Mouse (Mus musculus): ENCODE measurements at regions not wholly inside any gene's neighbourhood (a gene's known extent, or its start where the extent isn't known, plus 50 kb on each side); places are given as distances from the start of the nearest gene placed in this dataset.
"Not testable (repeated sequence)": the region's sequence is repeated elsewhere in the genome, so short reads cannot be mapped to it uniquely, and the experiment has no call there.

DNA sequence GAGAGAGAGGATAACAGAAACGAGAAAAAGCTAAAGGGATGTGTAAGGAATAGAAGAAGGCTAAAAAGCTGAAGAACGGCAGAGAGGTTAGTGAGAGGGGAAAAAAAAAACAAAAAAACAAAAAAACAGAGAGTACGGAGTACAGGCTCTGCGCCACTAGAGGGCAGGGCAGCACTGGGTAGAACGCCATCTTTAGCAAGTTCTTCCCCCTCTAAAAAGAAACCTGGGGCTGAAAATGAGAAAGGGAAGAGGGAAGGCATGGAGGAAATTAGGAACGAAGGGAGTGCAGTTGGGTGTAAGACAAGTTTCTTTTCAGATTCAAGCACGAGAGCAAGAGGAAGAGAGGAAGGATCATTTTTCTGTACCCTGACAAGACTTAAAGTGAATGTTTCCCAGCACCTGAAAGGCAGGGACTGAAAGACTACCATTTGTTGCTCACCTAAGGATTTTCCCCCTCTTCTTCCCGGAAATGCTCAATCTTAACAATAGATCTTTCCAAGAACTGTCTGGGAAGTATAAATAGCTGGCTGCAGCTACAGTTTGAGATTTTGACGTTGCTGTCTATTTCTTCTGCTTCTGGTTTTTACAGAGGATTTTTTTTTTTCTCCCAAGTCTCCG lies 195.6 kb downstream of the Fam198b start:
- peak; percentile 99 for ATAC-seq (replicated peaks; ENCODE audit: poor library complexity)

DNA sequence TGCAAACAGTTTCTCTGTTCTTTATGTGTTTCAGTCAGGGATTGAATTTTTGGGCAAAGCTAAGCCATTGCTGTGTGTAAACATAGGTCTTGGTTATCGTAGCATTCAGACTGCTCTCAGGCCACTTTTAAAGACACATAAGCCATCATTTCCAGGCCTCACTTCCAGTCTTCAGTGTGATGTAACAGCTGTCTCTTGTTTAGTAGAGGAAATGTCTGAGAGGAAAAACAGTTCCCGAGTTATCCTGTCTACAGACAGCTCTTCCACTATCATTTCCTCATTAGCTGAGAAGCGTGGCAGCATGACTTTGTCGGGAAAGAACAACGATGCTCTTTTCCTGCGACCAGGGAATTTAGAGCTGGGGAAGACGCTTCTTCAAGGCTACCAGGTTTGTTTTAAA lies 196.9 kb downstream of the Fam198b start:
- ATAC-seq (replicated peaks; ENCODE audit: poor library complexity): no peak

DNA sequence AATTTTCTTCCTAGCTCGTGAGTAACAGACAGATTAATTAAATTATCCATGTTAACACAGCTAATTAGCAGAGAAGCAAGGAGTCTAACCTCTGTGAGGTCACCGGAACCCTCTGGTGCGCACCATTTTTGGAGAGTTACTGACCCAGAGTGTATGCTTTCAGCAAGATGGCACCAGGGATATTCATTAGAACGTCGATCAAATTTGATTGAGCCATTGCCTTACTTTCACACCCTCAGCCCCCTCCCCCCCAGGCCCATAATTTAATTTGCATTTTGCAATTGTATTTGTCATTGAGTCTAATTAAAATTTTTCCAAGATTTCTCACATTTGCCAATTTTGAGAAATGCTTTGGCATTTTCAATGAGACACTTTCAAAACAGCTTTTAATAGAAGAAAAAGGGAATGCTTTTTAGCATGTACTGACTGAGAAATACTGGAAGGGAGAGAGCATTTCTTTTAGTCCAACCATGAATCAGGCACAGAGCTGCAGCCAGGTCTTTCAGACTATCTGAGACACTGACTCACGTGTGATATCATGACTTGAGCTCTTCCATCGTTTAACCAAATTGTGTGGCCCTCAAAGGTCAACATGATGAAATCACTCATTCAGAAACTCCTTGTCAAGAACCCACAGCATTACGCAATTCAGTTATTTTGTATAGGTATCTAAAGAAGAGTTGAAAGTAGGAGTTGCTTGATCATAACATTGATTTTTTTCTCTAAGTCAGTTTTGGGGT lies 198.6 kb downstream of the Fam198b start:
- ATAC-seq (replicated peaks; ENCODE audit: poor library complexity): no peak

DNA sequence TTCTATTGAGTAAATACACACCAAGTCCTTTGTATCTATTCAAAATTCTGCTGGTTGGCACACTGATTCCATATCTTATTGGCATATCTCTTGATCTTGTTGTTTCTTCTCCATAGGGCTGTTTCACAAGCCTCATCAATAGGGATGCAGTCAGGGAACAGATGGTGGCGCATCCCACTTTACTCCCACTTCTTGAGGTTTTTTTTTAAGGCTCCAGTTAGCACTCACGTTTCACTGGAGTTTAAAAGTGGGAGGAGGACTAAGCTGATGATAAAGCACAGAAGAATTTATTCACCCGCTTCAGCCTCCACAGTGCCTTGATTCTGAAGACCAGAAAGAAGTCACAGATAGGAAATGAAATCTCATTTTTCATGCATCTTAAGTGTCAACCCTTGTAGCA lies 199.8 kb downstream of the Fam198b start:
- no peak for ATAC-seq (replicated peaks; ENCODE audit: poor library complexity)

DNA sequence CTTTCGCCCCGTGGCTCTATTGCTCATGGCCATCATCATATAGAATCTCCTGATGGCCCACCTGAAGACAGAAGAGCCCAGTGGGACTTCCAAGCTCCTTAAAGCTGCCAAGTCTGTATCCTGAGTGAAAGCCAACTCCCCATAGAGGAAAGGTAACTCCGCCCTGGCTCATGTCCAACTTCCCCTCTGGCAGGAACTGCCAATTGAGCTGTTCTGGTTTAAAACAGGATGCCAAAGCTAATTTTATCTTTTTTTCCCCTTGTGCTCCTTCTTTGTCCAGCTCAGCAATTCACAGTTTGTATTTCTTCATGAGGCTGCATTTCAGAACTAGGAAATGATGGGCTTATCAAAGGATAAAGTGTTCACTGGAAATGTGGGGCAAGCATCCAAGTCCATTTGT lies 215.3 kb downstream of the Fam198b start:
- ATAC-seq (replicated peaks; ENCODE audit: poor library complexity): no peak

DNA sequence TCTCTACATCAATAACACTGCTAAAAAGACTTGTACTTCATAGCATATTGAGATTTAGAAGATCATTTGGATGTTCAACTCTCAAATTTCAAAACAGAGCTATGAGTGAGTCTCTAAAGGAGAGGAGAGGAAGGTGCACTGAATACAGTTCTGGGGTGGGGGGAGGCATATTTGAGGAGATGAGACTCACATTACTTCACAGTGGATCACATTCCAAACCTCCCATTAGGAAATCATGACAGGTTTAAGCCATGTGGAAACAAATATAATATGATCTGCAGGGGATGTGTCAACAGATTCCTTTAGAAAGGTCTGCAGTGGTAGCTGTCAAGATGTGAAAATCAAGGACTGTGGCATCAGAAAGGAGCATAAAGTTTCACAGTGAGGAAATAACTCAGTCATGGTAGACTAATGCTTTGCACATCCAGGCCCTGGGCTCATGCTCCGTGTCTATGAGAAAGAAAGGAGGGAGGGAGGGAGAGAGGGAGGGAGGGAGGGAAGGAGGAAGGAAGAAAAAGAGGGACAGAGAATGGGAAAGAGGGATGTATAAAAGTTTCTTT lies 235.9 kb downstream of the Fam198b start:
- ATAC-seq (replicated peaks; ENCODE audit: poor library complexity): no peak

DNA sequence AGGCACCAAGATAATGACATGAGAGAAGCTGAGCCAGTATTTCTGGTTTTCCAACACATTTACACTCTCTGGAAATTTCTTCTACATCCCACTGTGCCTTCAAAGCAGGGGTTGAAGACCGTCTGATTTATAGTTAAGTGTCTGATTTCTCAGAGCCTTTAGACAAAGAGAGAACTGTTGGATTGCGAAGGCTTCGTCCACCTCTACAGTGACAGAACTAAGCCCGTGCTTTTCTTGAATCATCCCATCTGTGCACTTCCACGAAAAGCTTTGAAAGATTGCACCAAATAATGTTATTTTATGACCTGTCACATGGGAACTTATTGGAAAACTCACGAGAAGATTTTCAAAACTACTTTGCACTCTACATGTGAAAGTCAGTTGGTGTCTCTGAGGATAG lies 239.3 kb downstream of the Fam198b start:
- ATAC-seq (replicated peaks; ENCODE audit: poor library complexity): no peak

DNA sequence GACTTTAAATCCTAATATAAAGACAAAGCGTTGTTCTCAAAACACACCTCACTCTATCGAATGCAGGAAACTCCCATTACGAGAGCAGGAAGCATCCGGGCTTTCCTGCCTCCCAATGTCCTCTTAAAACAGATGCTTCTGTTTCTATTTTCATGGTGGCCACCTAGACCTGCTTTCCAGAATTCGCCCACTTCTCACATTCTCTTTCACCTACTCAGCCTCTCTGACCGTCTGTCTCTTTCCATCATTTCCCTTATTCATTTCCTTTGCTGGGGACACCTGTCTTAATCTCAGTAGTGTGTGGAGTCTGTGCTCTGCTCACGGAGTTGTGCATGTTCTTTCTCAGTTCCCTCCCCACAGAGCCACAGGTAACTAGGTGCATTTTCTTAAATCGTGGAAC lies 240.3 kb downstream of the Fam198b start:
- no peak for ATAC-seq (replicated peaks; ENCODE audit: poor library complexity)

DNA sequence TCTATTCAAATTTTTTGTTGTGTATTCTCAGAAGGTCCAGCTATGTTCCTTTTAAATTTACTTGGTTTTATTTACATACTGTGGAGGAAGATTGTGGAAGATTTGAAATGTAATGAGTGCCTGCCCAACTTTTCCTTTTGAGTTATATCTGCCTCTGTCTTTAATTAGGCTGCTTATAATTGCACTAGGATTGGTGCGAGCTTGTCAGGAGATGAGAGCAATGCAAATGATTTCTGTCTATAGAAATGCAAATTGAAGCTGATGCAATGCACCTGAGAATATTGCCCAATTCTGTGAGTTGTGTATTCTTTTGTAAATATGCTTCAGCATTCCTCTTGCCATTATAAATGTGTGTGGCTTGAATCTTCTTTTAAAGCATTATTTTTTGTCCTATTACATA lies 257.4 kb downstream of the Fam198b start:
- ATAC-seq (replicated peaks; ENCODE audit: poor library complexity): no peak

DNA sequence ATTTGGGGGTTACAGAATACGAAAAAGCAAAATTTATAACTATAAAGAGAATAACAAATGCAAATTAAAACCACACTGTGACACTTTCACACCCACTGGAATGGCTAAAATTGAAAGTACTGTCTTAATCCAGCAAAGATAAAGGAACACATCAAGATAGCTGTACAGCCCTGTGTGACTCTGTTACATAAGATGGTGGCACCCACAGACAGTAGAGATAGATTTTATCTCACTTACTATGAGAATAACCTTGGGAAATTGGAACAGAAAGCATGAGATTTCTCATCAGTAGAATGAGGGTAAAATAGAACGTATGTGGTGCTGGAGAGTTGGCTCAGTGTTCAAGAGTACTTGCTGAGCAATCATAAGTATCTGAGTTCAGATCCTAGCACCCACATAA lies 276.1 kb downstream of the Fam198b start:
- no peak for ATAC-seq (replicated peaks; ENCODE audit: poor library complexity)

DNA sequence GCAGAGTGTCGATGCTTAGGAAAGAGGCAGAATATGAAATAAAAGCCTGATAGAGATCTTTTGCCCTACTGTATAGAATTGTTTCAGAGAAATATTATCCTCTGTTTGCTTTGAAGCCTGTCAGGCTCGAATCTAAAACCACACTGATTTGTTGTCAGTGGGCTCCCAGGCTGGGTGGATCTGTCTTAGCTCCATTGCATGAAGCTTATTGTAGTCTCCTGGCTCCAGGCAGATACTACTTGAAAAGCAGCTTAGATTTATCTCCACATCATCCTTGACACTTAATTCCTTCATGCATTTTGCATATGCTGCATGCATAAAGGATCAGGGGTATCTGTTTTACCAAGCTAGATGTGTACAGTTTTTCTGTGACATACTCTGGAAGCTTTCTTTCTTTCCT lies 297.4 kb downstream of the Fam198b start:
- ATAC-seq (replicated peaks; ENCODE audit: poor library complexity): no peak

DNA sequence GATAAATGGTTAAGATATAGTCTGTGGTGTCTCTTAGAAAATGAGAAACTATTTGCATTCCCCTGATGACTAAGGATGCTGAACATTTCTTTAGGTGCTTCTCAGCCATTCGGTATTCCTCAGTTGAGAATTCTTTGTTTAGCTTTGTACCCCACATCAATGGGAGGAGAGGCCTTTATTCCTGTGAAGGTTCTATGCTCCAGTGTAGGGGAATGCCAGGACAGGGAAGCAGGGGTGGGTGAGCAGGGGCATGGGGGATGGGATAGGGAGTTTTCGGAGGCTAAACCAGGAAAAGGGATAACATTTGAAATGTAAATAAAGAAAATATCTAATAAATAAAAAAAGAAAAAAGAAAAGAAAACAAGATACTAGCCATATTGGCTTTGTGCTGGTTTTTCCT lies 297.8 kb downstream of the Fam198b start:
- not testable (repeated sequence) for ATAC-seq (replicated peaks; ENCODE audit: poor library complexity)

DNA sequence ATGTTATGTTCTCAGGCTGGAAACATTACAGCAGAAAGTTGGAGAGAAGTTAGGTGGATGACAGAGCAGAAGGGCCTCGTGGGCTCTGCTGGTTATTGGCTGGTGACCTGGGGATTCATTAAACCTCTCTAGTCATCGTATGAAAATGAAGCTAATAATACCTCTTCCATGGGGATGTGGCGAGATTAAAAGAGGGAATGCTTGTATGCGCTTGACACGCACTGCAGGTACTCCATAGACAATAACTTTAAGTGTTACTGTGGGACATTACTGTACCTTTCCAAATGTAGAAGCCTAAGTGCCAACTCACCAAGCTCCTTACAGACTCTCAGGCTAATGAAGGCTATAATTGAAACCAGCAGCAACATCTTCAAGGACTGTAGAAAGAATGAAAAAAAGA lies 303.1 kb downstream of the Fam198b start:
- ATAC-seq (replicated peaks; ENCODE audit: poor library complexity): no peak

DNA sequence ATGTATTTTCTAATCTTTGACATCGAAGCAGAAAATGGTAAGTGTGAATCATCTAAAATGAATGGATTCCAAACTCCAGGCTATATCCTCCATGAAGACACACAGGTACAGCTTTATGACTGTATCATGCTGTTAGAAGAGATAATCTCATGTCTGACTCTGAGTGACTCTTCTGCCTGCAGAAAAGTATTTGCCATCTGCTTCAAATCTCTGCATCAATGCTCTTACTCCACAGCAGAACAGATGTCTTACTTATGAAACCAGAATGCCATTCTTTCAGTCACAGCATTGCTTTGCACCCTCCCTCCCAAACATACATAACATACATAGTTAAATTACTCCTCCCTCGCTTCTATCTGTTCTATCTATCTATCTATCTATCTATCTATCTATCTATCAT lies 316.6 kb downstream of the Fam198b start:
- no peak for ATAC-seq (replicated peaks; ENCODE audit: poor library complexity)

DNA sequence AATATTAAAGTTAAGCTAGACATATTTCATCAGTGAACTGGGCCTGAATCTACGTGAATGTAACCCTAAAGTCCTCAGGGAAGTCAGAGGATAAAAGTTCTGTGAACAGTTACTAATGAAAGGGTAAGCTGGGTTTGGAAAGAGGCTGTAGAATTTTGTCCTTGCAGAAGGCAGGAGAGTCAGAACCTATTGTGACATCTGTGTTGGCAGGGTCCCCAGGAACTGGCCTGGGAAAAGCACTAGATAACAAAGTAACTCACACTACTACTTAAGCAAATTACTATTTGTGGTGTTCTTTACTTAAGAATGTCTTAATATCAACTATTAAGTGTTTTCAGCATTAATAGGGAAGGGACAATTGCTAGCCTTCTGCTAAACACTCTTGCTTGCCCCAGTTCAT lies 320.5 kb downstream of the Fam198b start:
- no peak for ATAC-seq (replicated peaks; ENCODE audit: poor library complexity)

DNA sequence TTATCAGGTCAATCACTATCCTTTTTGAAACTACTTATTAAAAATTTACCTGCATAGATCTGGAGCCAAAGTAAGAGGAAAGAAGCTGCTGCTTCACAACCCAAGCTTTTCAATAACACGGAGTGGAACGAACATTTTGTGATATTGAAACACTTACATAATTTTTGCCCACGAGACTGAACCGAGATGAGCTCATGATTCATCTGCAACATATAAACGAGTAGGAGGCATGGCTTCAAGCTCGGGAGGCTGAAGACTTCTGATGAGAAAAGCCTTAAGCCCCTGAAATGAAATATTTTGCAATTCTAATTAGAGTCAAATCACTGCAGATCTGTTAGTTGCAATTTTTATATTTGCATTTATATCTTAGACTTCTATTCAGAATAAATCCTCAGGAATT lies 321.0 kb downstream of the Fam198b start:
- no peak for ATAC-seq (replicated peaks; ENCODE audit: poor library complexity)

DNA sequence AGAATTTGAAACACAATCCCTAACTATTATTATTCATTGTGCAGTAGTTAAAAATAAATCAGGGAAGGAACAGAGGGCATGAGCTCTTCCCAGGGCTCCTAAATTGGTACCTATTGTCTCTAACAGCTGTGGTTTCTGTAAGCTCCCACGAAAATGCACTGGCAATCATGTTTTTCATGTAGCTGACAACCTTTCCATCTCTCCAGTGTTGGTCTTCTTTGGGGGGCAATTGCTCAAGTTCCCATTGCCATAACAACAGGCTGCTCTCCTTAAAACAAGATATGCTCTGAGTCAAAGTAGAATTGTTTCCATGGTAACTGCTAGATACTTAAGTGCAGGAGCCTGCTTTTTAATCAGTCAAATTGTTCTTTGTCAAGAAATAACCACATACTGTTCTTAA lies 322.7 kb downstream of the Fam198b start:
- no peak for ATAC-seq (replicated peaks; ENCODE audit: poor library complexity)

DNA sequence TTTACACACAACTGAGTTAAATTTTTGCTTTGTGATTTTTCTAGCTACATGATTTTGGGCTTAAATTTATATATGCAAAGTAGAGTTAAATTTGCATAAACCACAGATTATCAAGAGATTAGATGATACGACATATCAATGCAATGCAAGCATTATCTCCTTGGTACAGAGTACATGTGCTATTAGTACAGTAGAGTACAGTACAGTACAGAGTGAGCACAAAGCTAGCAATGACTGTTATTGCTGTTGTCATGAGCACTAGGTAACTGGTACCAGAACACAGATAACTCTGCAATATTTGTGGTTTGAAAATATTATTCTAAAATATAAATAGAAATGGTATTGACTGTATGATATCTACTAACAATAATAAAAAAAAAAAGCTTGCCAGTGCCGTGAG lies 323.7 kb downstream of the Fam198b start:
- ATAC-seq (replicated peaks; ENCODE audit: poor library complexity): no peak

DNA sequence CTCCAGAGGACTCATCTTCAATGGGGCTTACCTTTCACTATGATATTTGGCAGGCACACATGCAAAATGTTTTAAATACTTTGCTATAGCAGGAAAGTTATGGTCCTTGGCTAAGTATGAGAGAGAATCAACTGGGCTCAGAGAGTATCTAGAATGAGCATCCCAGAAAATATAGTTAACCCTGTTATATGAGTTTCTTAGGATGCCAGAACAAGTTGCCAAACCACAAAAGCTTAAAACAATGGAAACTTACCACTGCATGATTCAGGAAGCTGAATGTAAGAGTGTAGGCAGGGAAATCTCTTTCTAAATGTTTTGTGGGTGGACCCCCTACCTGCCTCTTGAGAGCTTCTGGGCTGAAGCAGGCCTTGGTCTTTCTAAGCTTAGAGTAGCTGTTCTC lies 325.3 kb downstream of the Fam198b start:
- ATAC-seq (replicated peaks; ENCODE audit: poor library complexity): no peak

DNA sequence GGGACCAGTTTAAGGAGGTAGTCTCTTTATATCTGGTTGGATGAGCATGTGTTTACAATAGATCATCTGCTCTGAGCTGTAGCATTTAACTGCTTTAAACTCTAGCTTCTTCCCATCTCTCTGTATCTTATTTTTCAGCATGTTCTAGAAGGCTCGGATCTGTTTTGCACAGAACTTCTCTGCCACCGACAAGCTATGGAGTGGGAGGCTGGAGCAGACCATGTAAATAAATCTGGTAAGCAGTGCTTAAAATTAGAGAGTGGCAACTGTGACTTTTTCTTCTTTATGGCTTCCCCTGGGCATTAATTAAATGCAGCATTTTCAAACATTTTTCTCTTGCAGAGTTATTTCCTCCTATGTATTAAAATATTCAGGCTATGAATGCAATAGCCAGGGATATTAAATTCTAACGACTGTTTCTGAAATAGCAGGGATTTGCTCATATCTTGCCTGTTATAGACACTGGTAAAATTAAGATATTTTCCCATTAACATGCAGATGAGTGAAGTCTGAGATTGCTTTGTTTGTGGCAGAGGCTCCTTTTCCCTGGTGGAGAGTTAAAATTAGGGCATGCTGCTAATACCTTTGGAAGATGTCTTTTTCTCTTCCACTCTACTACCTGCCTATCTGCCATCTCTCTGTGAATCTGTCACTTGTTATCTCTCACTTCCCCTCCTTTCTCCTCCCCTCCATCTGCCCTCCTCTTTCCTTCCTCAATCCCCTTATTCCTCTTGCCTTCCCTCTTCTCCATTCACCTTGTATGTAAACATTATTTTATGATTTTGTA lies 327.2 kb downstream of the Fam198b start:
- ATAC-seq (replicated peaks; ENCODE audit: poor library complexity): no peak

DNA sequence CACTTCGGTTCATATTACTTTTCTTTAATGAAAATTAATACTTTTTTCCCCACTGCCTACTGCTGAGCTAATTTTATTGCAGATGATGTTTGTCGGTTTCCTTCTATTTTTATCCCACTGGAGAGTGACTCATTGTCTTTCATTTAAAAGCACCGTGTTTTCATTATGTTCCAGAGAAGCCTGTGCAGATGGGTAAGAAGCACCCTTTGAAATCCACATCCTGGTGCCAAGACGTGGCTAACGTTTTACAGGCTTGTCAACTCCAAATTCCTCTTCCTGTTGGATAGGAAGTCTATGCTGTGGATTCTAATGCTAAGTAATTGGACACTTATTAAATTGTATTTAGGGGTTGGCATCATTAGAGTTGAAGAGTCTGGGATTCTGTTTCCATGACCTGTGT lies 364.3 kb downstream of the Fam198b start:
- no peak for ATAC-seq (replicated peaks; ENCODE audit: poor library complexity)

DNA sequence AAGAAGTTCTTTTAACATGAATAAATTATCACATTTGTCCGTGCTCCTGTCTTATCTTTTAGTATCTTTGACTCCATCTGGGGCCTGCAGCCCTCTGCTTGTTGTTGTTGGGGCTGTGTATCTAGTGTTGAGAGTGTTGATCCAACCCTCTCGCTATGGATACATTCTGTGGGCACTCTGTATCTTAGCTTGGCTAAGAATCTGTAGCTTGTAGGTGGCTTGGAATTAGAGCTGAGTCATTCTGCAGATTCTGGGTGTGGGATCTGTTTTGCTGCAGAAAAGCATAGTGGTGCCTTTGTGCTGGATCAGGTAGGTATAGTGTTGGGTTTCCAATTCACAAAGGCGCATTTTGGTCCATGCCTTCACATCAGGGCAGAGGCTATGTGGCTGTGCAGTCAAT lies 365.6 kb downstream of the Fam198b start:
- ATAC-seq (replicated peaks; ENCODE audit: poor library complexity): no peak

All from megakaryocyte progenitor cell, adult 5-6 weeks (primary cell).